Mouse (Mus musculus) hindbrain, embryonic 15.5 days (tissue): ENCODE data around the gene Tcea2. TPM values are rescaled to one million over a fixed set of nuclear protein-coding genes. Genes with fewer than 3 reads are reported as not detected.

Experiments
- ATAC-seq: fragments of 200-750 bp; cut with Nextera tagmentation; 2 replicates; pipeline ENCODE4 v1.8.0; 2017; ENCODE audit warnings: low read depth, moderate number of reproducible peaks, moderate TSS enrichment; ENCODE audit not compliant: low FRiP score
- H3K27ac ChIP-seq: fragments of 300-500 bp; sonication (generic); replicated peaks from 2 replicates; pipeline ENCODE4 v1.5.1; 2015; ENCODE audit warnings: mild to moderate bottlenecking, inconsistent platforms
- H3K27me3 ChIP-seq: fragments of 300-500 bp; sonication (generic); 2 replicates; pipeline ENCODE4 v1.6.1; 2015; ENCODE audit warnings: control low read depth, inconsistent platforms
- H3K36me3 ChIP-seq: fragments of 300-500 bp; sonication (generic); 2 replicates; pipeline ENCODE4 v1.6.1; 2015; ENCODE audit warnings: control low read depth, inconsistent platforms
- H3K4me1 ChIP-seq: fragments of 300-500 bp; sonication (generic); replicated peaks from 2 replicates; pipeline ENCODE4 v1.6.1; 2015; ENCODE audit warnings: control low read depth, inconsistent platforms
- H3K4me2 ChIP-seq: fragments of 300-500 bp; sonication (generic); 2 replicates; pipeline ENCODE4 v1.6.1; 2015; ENCODE audit warnings: moderate library complexity, mild to moderate bottlenecking, inconsistent platforms
- H3K4me3 ChIP-seq: fragments of 300-500 bp; sonication (generic); 2 replicates; pipeline ENCODE4 v1.5.1; 2015; ENCODE audit warnings: mild to moderate bottlenecking, inconsistent platforms
- H3K9ac ChIP-seq: fragments of 300-500 bp; sonication (generic); 2 replicates; pipeline ENCODE4 v1.6.1; 2015; ENCODE audit warnings: inconsistent platforms
- H3K9me3 ChIP-seq: fragments of 300-500 bp; sonication (generic); 2 replicates; pipeline ENCODE4 v1.6.1; 2016; ENCODE audit warnings: control low read depth, inconsistent platforms
- WGBS: fragments of 180-500 bp; shearing (Covaris S2); methylation state at CpG from one replicate; pipeline ENCODE4 v1.1.7; 2015; 5-methylcytosine and 5-hydroxymethylcytosine counted together
- polyA plus RNA-seq: library from polyadenylated mRNA; unstranded; fragments of >200 nt; fragmentation: Nextera tagmentation; extraction: Ambion mirVana; gene quantifications from 2 replicates; pipeline ENCODE4 v1.2.1, GENCODE M21; 2015

The Tcea2 gene
- polyA plus RNA-seq, 1 experiment from 2014 or later = 46.8 TPM

GRCm38 (mm10) chr2:181658930-181659555 lies 21.1 kb upstream of the Tcea2 start:
- Histone ChIP-seq H3K4me3 (no peak overlapping the region), H3K27me3 (no peaks in the 10 kb centered on the region), H3K27ac (no peak overlapping the region), H3K9me3 (no peaks in the 10 kb centered on the region), H3K9ac (no peak overlapping the region), H3K4me1 (no peaks in the 10 kb centered on the region; the same call in 1 of the 2 replicates), H3K36me3 (peaks cover 29% of the 10 kb centered on the region), H3K4me2 (no peak overlapping the region)
- ATAC-seq = peak; percentile 35; the same call in 1 of the 2 replicates
- 39% methylated on average over 17 of the region's 17 CpGs for WGBS

GRCm38 (mm10) chr2:181659609-181660055 lies 20.5 kb upstream of the Tcea2 start:
- Histone ChIP-seq H3K9ac (no peak overlapping the region), H3K36me3 (peaks cover 25% of the 10 kb centered on the region), H3K27ac (no peak overlapping the region), H3K4me2 (no peak overlapping the region), H3K9me3 (no peaks in the 10 kb centered on the region), H3K4me3 (no peak overlapping the region), H3K27me3 (no peaks in the 10 kb centered on the region), H3K4me1 (no peaks in the 10 kb centered on the region; the same call in 1 of the 2 replicates)
- ATAC-seq = peak; percentile 70
- 9% methylated on average over 9 of the region's 9 CpGs for WGBS

GRCm38 (mm10) chr2:181662620-181663297 lies 17.4 kb upstream of the Tcea2 start:
- Histone ChIP-seq H3K4me2 (no peak overlapping the region), H3K4me3 (no peak overlapping the region), H3K4me1 (no peaks in the 10 kb centered on the region; the same call in 1 of the 2 replicates), H3K27me3 (no peaks in the 10 kb centered on the region), H3K36me3 (0 out of 2 replicates have a peak, but pooled peaks cover 8% of the 10 kb centered on the region), H3K27ac (no peak overlapping the region), H3K9me3 (no peaks in the 10 kb centered on the region), H3K9ac (no peak overlapping the region)
- 84% methylated on average over 3 of the region's 3 CpGs for WGBS
- no peak for ATAC-seq

GRCm38 (mm10) chr2:181663298-181663630 lies 16.8 kb upstream of the Tcea2 start:
- Histone ChIP-seq H3K27ac (no peak overlapping the region), H3K36me3 (0 out of 2 replicates have a peak, but pooled peaks cover 3% of the 10 kb centered on the region), H3K9me3 (no peaks in the 10 kb centered on the region), H3K27me3 (peaks cover under 1% of the 10 kb centered on the region; the same call in 1 of the 2 replicates), H3K4me2 (no peak overlapping the region), H3K4me3 (no peak overlapping the region), H3K4me1 (no peaks in the 10 kb centered on the region; the same call in 1 of the 2 replicates), H3K9ac (no peak overlapping the region)
- WGBS = 47% methylated on average over 4 of the region's 4 CpGs
- no peak for ATAC-seq

- peaks cover 51% of the 10 kb centered on the region for H3K27me3 ChIP-seq
- H3K4me3 ChIP-seq = peak overlapping the region; percentile 42
- H3K36me3 ChIP-seq = no peaks in the 10 kb centered on the region
- 0 out of 2 replicates have a peak overlapping the region, but pooled peaks have one; percentile 12 for H3K9ac ChIP-seq
- WGBS = 3% methylated on average over 52 of the region's 56 CpGs
- no peak overlapping the region for H3K27ac ChIP-seq
- H3K4me1 ChIP-seq = peaks cover 24% of the 10 kb centered on the region
- no peaks in the 10 kb centered on the region for H3K9me3 ChIP-seq
- H3K4me2 ChIP-seq = peak overlapping the region; percentile 64
- no peak for ATAC-seq
These were observed 9.7 kb upstream of the Tcea2 start for GRCm38 (mm10) chr2:181670285-181670912.

GRCm38 (mm10) chr2:181670913-181671311 lies 9.2 kb upstream of the Tcea2 start:
- Histone ChIP-seq H3K9me3 (no peaks in the 10 kb centered on the region), H3K27me3 (peaks cover 51% of the 10 kb centered on the region)
- WGBS = 1% methylated on average over 41 of the region's 41 CpGs

GRCm38 (mm10) chr2:181671326-181671725 lies 8.8 kb upstream of the Tcea2 start, which contains the start of gene Sox18:
TSS of gene Sox18 (minus strand) at chr2:181671640.
- H3K9me3 ChIP-seq = no peaks in the 10 kb centered on the region
- peak within 1 kb of the TSS; percentile 23; the same call in 1 of the 2 replicates for H3K9ac ChIP-seq
- peak within 1 kb of the TSS; percentile 17 for H3K27ac ChIP-seq
- peak within 1 kb of the TSS; percentile 64 for H3K4me2 ChIP-seq
- H3K36me3 ChIP-seq = no peaks in the 10 kb centered on the region
- peaks cover 51% of the 10 kb centered on the region for H3K27me3 ChIP-seq
- 0 out of 2 replicates have a peak, but pooled peaks have one; percentile 27 for ATAC-seq
- H3K4me3 ChIP-seq = peak within 1 kb of the TSS; percentile 42
- H3K4me1 ChIP-seq = peaks cover 29% of the 10 kb centered on the region
- under 1% methylated on average over 43 of the region's 43 CpGs for WGBS

More at GRCm38 (mm10) chr2:181670913-181671311, 9.2 kb upstream of the Tcea2 start:
- Histone ChIP-seq H3K36me3 (no peaks in the 10 kb centered on the region), H3K27ac (peak overlapping the region; percentile 17), H3K4me2 (peak overlapping the region; percentile 64), H3K4me1 (peaks cover 29% of the 10 kb centered on the region), H3K4me3 (peak overlapping the region; percentile 42), H3K9ac (peak overlapping the region; percentile 23; the same call in 1 of the 2 replicates)
- no peak for ATAC-seq

GRCm38 (mm10) chr2:181671984-181672383 lies 8.1 kb upstream of the Tcea2 start:
- Histone ChIP-seq H3K4me1 (peaks cover 29% of the 10 kb centered on the region), H3K9me3 (no peaks in the 10 kb centered on the region), H3K36me3 (no peaks in the 10 kb centered on the region), H3K4me2 (peak overlapping the region; percentile 64; the same call in 1 of the 2 replicates), H3K9ac (no peak overlapping the region), H3K27me3 (peaks cover 51% of the 10 kb centered on the region), H3K4me3 (peak overlapping the region; percentile 42), H3K27ac (no peak overlapping the region)
- 33% methylated on average over 7 of the region's 7 CpGs for WGBS
- ATAC-seq = no peak

- Histone ChIP-seq H3K27ac (no peak overlapping the region), H3K4me3 (no peak overlapping the region), H3K4me2 (no peak overlapping the region), H3K36me3 (no peaks in the 10 kb centered on the region), H3K4me1 (peaks cover 29% of the 10 kb centered on the region), H3K9ac (no peak overlapping the region), H3K27me3 (peaks cover 49% of the 10 kb centered on the region), H3K9me3 (no peaks in the 10 kb centered on the region)
- WGBS = 65% methylated on average over 1 of the region's 1 CpGs
- no peak for ATAC-seq
These were observed 6.6 kb upstream of the Tcea2 start for GRCm38 (mm10) chr2:181673501-181673900.

- no peaks in the 10 kb centered on the region for H3K36me3 ChIP-seq
- no peak overlapping the region for H3K9ac ChIP-seq
- WGBS = 83% methylated on average over 4 of the region's 4 CpGs
- H3K27me3 ChIP-seq = peaks cover 36% of the 10 kb centered on the region
- ATAC-seq = no peak
- H3K4me1 ChIP-seq = peaks cover 36% of the 10 kb centered on the region
- no peak overlapping the region for H3K27ac ChIP-seq
- no peak overlapping the region for H3K4me3 ChIP-seq
- no peak overlapping the region for H3K4me2 ChIP-seq
- H3K9me3 ChIP-seq = no peaks in the 10 kb centered on the region
These were observed 5.2 kb upstream of the Tcea2 start for GRCm38 (mm10) chr2:181674934-181675333.

GRCm38 (mm10) chr2:181675454-181675853 lies 4.7 kb upstream of the Tcea2 start:
- 0 out of 2 replicates have a peak overlapping the region, but pooled peaks have one; percentile 15 for H3K4me3 ChIP-seq
- WGBS = under 1% methylated on average over 14 of the region's 14 CpGs
- peak; percentile 32; the same call in 1 of the 2 replicates for ATAC-seq
- H3K27me3 ChIP-seq = peaks cover 30% of the 10 kb centered on the region
- peak overlapping the region; percentile 41 for H3K4me2 ChIP-seq
- H3K36me3 ChIP-seq = no peaks in the 10 kb centered on the region
- peaks cover 31% of the 10 kb centered on the region for H3K4me1 ChIP-seq
- no peak overlapping the region for H3K9ac ChIP-seq
- no peaks in the 10 kb centered on the region for H3K9me3 ChIP-seq
- peak overlapping the region; percentile 19; the same call in 1 of the 2 replicates for H3K27ac ChIP-seq
